Mouse (Mus musculus) CD4-positive, CD25-positive, alpha-beta regulatory T cell, adult 4 months (primary cell): ENCODE measurements around the gene Hand1. TPM values are rescaled to one million over a fixed set of nuclear protein-coding genes. Genes with fewer than 3 reads are reported as not detected.
"Not testable (repeated sequence)": the region's sequence is repeated elsewhere in the genome, so short reads cannot be mapped to it uniquely, and the experiment has no call there.

Experiments
- ATAC-seq: one replicate; pipeline ENCODE4 v1.8.0; 2017
- polyA plus RNA-seq, 2 experiments: library from polyadenylated mRNA; unstranded; fragments of 100-300 nt; shearing (Covaris generic); gene quantifications; one replicate each; pipeline ENCODE4 v1.2.1; 2017

Hand1 gene
- polyA plus RNA-seq: not detected

GRCm38 (mm10) chr11:57832552-57833201 is at the start of gene Hand1:
Hand1 (minus strand) TSS chr11:57832818.
- no peak for ATAC-seq

GRCm38 (mm10) chr11:57876157-57876556 is 43.5 kb upstream of the Hand1 start:
- no peak for ATAC-seq

GRCm38 (mm10) chr11:57873014-57873413 is 40.4 kb upstream of the Hand1 start:
- no peak for ATAC-seq

GRCm38 (mm10) chr11:57868753-57869460 is 36.3 kb upstream of the Hand1 start:
- ATAC-seq: no peak

- no peak for ATAC-seq
Observed at GRCm38 (mm10) chr11:57866466-57866865, 33.8 kb upstream of the Hand1 start.

- no peak for ATAC-seq
Observed at GRCm38 (mm10) chr11:57864577-57864976, 32.0 kb upstream of the Hand1 start.

GRCm38 (mm10) chr11:57862088-57862487 is 29.5 kb upstream of the Hand1 start:
- no peak for ATAC-seq

GRCm38 (mm10) chr11:57857709-57858108 is 25.1 kb upstream of the Hand1 start:
- no peak for ATAC-seq

GRCm38 (mm10) chr11:57853571-57853970 is 21.0 kb upstream of the Hand1 start:
- ATAC-seq: no peak

GRCm38 (mm10) chr11:57850931-57851330 is 18.3 kb upstream of the Hand1 start:
- ATAC-seq: no peak

- ATAC-seq: no peak
Observed at GRCm38 (mm10) chr11:57850298-57850697, 17.7 kb upstream of the Hand1 start.

- no peak for ATAC-seq
Observed at GRCm38 (mm10) chr11:57847396-57847795, 14.8 kb upstream of the Hand1 start.

- ATAC-seq: not testable (repeated sequence)
Observed at GRCm38 (mm10) chr11:57846421-57847363, 14.1 kb upstream of the Hand1 start.

GRCm38 (mm10) chr11:57841391-57841790 is 8.8 kb upstream of the Hand1 start:
- no peak for ATAC-seq

- no peak for ATAC-seq
Observed at GRCm38 (mm10) chr11:57840986-57841385, 8.4 kb upstream of the Hand1 start.

GRCm38 (mm10) chr11:57837861-57838680 is 5.5 kb upstream of the Hand1 start:
- no peak for ATAC-seq

GRCm38 (mm10) chr11:57836872-57837680 is 4.5 kb upstream of the Hand1 start:
- no peak for ATAC-seq

- ATAC-seq: no peak
Observed at GRCm38 (mm10) chr11:57836401-57836800, 3.8 kb upstream of the Hand1 start.

- no peak for ATAC-seq
Observed at GRCm38 (mm10) chr11:57835931-57836330, 3.3 kb upstream of the Hand1 start.

- ATAC-seq: no peak
Observed at GRCm38 (mm10) chr11:57835331-57835730, 2.7 kb upstream of the Hand1 start.

GRCm38 (mm10) chr11:57834031-57834430 is 1.4 kb upstream of the Hand1 start:
- ATAC-seq: no peak
